Mouse (Mus musculus) urinary bladder, postnatal 14 days (tissue): ENCODE measurements around the gene Ramp3.
A peak's percentile ranks its signal among the peaks of the same experiment; 100 is the strongest.
"Not testable (repeated sequence)": the region's sequence is repeated elsewhere in the genome, so short reads cannot be mapped to it uniquely, and the experiment has no call there.

ENCODE experiments used
- DNase-seq: peaks from one replicate; pipeline ENCODE4 v3.0.0; 2021; ENCODE audit warnings: low spot score

Gene Ramp3

DNA sequence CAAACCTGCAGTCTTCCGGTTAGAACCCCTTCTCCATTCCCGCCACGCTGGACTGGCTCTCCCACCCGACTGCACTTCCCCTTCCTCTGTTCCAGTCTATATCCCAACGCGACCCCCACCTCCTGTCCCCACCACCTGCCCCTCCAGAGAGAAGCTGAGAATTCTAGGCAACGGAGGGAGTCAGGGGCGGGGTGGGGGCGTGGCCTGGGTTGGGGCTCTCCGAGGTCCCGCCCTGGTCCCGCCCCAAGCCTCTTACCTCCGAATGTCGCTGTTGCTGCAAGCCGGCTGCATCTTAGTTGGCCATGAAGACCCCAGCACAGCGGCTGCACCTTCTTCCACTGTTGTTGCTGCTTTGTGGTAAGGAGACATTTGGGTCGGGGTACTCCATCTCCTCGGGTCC is at the start of gene Ramp3:
Gene Ramp3 (plus strand): TSS at position 251 of the 400 bp plus-strand sequence.
- DNase-seq = no peak

DNA sequence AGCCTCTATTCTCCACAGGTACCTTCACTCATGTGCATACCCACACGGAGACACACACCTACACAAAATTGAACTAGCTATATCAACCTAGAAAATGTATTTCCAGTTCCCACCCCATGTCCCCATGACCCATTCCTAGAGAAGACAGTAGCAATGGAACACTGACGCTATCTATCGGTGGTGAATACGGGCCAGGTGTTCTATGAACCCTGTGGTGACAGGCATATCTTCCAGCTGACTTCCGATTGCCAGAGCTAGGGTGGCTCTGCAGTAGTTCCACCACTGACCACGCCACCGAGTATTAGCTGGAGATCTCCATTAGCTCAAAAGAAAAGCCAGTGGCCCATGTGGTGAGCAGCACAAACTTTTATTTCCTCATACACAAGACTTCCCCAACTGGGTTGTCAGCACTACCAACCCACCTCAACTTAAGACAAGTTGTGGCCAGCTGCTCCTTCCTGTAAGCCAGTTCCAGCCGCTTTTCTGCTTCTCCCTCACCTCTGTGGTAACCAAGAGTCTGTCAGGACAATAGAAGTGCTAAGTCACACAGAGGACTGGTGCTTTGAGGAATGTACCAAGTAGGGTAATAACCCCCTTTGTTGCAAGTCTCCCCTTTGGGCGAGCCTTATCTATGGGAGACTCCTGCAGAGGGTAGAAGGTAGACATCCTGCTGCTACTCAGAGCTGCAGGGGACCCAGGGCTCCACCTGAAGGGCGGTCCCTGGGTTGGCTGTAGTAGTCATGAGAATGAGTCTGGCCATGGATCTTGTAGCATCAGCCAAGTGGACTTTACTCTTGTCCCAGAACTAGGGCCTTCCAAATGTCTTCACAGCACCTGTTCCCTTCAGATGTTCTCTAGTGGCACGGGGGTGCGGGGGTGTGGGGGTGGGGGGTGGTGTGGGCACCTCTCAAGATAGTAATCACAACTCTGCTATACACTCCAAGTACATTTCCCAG is 42.8 kb upstream of the Ramp3 start:
- no peak for DNase-seq

DNA sequence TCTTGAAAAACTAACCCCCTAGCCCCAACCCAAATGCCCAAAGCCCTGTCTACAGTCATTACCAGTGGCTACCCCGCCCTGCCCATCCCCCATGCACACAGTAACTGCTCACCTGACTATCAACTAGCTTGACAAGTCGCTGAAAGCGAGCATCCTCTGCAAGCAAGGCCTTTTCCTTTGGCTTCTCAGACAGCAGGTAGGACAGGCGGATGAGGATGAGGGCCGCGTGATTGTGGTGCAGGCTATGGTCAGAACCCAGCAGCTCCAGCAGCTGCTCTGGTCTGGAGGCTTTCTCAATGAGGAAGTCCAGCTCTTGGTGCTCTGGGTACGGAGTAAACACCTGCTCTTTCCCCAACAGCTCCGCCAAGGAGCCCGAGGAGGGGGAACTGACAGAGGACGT is 34.6 kb upstream of the Ramp3 start:
- no peak for DNase-seq

DNA sequence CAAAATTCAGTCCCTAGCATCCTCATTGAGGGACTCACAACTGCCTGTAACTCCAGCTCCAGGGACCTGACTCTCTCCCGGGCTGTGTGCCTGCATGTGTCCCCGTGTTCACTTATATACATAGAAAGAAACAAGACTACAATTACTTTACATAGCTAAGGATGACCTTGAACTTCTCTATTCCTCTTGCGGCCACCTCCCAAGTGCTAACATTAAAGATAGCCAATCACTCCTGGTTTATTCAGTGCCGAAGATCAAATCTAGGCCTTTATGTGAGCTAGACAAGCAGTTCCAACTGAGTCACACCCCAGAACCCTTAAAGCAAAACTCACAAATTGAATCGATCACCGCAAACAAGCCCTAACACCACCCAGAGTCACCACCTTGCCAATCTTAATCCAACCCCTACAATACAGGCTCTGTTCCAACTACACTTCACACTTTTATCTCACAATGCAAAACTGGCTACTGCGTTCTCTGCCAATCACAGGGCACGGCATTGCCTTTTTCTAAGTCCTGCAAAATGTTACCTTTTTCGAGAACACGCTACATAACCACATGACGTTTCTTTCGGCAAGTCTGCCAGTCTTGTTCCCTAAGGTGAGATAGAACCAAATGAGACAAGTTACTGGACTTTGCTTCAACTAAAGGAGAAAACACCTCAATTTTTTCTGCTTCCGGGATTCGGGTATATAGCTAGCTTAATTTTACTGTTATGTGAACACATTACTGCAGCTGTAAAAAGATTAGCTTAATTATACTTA is 33.5 kb upstream of the Ramp3 start:
- DNase-seq = no peak

DNA sequence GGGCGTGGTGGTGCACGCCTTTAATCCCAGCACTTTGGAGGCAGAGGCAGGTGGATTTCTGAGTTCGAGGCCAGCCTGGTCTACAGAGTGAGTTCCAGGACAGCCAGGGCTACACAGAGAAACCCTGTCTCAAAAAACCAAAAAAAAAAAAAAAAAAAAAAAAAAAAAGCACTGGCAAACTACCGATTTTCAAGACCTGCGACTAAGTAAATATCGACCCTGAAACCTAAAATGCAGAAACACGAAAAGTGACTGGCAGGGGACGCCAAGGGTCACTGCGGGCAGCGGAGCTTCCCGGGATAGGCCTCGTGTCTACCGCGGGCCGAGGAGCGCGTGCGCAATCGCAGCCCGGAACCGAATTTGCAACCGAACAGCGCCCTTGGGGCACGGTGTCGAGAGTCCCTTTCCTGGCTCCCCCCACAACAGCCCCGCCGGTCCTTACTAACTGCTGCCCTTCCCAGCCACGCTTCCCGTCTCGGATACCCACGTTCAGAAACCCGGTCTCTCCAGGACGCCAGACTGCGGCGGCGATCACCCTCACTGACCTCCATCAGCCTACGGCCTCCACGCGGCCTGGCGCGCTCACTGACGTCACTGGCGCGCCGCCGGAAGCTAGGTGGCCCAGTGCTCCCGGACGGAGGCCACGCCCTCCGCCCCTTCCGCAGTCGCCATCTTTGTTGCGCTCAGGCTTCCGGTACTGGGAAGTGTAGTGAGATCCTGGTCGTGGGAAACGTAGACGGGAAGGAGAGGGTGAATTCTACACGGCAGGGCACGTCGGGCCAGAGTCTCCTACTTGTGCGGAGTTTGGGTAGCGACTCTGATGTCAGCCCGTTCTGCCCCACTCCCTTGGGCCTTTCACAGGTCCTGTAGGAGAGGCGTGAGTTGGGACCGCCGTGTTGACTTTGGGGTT is 32.6 kb upstream of the Ramp3 start, which contains the start of gene Tbrg4:
Gene Tbrg4 (minus strand): TSS at position 590 of the 910 bp plus-strand sequence.
- peak; percentile 93 for DNase-seq

DNA sequence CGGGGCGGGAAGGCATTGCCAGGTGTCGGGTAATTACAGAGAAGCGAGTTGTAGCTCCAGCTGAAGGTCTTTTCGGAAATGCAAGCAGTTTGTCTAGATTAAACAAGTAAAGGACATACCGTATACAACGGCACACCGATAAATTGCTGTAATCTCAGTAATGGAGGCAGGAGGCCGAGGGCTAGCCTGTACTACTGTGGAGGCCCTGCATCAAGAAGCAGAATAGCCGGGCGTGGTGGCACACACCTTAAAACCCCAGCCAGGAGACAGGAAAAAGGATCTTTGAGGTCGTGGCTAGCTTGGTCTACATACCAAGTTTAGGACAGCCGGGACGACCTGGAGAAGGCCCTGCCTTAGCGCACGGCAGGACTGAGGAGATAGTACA is 31.9 kb upstream of the Ramp3 start:
- DNase-seq = no peak

DNA sequence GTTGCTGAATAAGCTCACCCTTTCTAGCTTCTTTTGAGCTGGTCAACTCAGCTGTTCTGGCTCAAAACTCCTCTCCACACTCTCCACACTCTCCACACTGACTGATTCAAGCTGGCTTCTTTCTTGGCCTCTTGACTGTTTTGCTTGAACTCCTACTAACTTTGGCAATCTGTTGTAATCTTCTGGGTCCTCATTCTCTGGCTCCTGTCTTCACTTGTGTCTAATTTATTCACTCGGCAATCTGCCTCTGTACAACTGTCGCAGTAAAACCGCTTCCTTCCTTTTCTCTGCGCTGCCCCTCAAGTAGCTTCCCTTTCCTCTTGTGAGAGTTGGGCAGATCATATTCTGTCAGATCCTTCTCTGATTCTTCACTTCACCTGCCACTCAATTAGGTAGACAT is 30.6 kb upstream of the Ramp3 start:
- no peak for DNase-seq

DNA sequence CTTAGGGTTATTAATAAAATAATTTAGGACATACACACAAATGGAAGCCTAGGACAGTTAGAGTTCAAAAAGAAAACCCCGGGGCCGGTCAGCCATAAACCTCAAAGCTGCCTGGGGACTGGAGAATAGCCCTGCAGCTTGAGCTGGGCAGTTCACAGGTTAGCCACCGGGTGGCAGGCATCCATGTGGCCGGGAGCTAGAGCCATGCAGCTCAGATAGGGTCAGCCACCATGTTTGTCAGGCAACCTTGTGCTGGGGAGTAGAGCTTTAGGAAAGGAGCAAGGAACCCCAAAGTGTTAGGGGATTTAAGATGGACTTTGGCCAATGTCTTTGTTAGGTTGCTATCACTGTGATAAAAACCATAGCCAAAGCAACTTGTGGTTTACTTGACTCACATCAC is 29.8 kb upstream of the Ramp3 start:
- DNase-seq = peak; percentile 58

DNA sequence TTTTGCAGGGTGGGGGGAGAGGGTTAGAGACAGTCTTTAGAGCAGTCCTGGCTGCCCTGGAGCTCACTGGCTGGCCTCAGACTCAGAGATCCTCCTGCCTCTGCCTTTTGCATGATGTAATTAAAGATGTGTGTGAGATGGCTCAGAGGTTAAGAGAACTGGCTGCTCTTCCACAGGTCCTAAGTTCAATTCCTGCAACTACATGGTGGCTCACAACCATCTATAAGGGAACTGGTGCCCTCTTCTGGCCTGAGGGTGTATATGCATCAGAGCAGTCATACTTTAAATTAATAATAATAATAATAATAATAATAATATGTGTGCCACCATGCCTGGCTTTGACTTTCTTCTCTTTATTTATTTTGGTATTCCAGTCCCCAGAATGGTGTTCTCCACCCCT is 28.7 kb upstream of the Ramp3 start:
- no peak for DNase-seq

DNA sequence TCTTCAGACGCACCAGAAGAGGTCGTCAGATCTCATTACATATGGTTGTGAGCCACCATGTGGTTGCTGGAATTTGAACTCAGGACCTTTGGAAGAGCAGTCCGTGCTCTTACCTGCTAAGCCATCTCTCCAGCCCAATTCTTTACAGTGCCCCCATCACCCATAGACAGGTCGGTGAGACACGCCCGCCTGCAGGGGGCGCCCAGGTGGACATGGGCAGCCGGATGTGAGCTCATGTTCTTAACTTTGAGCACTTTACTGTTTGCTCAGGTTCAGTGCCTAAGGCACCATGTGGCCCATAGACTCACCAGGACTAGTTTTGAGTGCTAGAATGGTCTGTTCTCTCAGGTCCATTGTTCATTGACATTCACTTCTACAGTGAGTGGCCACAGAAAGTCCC is 22.2 kb upstream of the Ramp3 start:
- no peak for DNase-seq

DNA sequence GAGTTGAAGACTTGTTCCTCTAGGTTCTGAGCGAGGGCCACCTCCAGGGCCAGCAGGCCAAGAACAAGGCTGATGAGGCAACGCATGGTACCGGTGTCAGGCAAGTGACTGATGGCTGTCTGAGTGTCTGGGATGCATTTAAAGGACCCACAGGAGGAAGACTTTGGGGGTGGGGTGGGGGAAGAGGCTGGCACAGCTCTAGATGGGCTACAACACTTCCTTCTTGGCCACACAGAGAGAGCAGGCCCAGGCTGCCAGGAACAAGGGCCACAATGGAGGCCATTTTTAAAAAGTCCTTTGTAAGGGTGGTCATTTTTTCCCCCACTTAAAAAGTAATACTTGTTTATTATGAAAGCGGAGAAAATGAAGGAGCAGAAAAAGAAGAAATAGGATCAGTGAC is 19.8 kb upstream of the Ramp3 start, which contains the start of gene Wap:
Gene Wap (minus strand): TSS at position 101 of the 400 bp plus-strand sequence.
- DNase-seq = no peak

DNA sequence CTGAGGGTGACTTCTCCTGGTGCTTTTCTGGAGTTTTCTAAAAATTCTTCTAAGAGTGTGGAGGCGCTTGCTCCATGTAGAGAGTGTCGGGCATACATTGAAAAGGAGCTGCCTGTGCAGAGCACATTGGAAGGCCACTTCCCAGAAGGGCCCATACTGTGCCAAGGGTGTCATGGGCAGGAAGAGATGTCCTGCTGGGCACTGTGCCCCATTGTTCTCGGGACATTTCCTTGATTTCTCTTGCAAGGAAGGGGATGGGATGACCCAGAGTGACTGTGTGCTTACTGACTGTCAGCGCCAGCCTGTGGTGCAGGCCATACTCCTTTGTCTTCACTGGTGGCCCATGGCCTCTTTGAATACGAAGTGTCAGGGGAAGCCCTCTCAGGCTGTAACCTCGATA is 19.2 kb upstream of the Ramp3 start:
- no peak for DNase-seq

DNA sequence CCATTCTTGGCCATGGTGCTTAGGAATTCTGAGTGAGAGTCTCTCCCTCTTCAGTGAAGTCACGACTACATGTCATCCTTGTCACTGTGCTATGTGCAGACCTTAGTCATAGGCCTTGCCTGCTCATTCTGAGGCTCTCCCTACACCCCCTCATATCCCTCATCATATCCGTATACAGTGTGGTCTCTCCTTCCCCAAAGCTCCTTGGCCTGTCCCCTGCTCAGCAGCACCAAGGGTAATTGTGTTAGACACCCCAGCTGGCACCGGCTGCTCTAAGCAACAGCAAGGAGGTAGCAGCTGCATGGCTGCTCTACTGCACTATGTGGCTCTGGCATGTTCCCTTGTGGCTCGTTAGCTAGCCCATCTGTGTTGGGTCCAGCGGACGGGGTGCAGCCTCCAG is 13.8 kb upstream of the Ramp3 start:
- no peak for DNase-seq

DNA sequence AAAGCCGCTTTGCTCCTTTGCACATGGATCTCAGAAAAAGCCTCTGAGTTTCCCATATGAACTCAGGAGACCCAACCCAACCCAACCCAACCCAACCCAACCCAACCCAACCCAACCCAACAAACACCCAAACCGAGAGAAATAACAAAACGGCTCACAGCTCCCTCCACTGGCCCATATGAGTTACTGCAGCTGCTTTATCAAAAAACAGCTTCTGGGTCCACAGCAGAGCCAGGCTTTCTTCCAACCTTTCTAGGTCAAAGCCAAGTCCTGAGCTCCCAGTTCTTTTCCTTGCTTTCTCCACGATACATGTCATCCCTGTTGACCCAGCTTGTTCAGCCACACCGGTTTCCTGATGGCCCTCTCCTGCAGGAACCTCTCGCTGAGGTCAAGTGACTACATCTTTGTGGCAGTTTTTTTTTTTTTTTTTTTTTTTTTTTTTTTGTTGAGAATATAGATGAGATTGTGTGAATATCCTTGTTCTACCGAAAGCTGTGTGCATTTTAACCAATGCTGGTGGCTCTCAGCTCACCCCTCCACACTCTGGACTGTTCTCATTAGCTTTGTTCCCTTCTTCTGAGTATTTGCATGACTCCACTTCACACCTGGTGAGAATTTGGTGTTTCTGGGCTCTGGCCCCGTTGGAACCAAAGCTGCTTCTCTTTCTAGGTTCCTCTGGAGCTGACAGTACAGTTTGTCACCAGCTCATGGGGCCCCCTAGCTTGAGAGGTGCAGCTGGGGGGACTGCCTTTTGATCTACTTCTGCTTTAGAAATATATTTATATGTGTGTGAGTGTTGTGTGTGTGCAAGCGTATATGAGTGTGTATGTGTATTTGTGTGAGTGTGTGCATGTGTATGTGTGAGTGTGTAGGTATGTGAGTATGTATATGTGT is 10.2 kb upstream of the Ramp3 start:
- DNase-seq = no peak

DNA sequence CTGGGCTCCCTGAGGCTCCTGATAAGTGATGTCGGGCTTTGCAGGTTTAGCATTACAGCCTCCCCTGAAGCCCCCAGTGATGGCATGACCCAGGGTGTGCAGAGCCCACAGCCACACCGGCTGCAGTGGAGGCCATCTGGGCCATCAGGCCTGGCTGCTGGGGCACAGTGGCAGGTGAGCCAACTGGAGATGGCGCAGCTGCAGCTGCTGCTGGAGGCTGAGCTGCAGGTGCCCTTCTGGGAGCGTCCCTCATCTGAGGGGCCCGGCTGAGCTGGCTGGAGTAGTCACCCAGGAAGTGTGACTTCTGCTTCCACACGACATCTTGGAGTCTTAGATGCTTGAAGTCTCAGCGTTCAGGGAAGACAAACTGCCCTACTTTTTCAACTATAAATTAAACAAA is 7.8 kb upstream of the Ramp3 start:
- no peak for DNase-seq

DNA sequence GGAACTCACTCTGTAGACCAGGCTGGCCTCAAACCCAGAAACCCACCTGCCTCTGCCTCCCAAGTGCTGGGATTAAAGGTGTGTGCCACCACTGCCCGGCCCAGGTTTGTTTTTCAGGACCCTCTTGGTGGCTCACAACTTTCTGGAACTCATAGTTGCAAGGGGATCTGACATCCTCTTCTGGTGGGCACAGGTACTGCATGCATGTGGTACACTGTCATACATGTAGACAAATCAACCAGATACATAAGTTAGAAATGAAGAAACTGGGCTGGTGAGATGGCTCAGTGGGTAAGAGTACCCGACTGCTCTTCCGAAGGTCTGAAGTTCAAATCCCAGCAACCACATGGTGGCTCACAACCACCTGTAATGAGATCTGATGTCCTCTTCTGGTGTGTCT is 5.3 kb upstream of the Ramp3 start:
- not testable (repeated sequence) for DNase-seq

DNA sequence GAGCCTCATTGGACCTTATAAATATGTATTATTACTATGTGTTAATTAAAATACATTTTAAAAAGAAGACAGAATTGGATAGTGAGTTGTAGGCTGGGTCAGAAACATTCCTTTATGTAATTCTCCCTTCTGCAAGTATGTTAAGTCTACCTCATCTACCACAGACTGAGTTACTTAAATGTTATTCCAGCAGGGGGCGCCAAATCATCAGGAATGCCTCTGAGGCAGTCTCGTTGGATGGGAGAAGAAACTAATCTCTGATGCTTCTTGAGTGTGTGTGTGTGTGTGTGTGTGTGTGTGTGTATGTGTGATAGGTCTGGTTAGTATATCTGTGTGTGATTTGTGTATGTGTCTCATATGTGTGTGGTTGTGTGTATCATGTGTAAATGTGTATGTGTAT is 3.4 kb upstream of the Ramp3 start:
- peak; percentile 85 for DNase-seq

DNA sequence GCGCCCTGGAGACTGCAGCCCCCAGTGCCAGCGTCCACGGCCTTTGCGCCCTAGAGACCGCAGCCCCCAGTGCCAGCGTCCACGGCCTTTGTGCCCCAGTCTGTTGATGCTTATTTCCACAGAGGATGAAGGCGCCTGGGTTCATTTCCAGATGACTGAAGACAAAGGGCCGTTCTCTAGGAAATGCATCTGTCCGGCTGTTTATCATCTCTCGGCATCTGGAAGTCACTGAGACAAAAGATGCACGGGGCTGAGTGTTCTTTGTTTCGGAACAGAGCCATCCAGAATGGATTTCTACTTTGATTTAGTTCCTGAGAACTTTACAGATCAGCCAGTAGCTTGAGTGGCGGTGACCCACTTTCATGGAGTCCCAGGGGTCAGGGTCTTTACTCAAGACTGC is 2.9 kb downstream of the Ramp3 start:
- DNase-seq = no peak

DNA sequence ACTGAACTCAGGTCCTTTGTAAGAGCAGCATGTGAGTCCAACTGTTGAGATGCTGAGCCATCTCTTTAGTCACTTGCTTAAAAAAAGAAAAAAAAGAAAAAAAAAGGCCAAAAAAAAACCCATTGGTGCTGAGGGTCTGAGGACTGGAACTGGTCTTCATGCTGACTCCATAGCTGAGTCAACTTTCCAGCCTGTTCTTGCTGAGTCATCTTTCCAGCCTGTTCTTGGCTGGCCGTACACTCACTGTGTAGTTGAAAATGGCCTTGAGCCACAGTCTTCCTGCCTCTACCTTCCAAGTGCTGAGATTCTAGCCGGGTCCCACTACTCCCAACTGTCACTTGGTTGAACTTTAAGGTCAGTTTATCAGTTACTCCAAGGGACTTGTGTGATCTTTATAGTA is 8.3 kb downstream of the Ramp3 start:
- no peak for DNase-seq

DNA sequence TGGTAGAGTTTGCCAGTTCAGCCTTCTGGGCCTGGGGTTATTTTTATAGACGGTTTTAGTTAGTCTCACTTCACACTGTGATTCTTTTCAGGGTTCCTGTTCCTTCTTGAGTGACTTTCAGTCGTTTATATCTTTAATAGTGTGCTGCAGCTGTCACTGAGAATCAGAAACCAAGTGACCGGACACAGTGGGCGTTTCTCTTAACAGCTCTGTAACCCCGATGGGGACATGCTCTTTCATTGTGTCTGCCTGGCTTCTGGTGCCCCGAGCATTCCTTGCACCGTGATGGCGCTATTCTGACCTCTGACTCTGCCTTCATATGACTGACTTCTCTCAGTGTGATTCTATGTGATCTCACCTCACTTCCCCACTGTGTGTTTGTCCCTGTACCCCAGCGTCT is 10.7 kb downstream of the Ramp3 start:
- no peak for DNase-seq

DNA sequence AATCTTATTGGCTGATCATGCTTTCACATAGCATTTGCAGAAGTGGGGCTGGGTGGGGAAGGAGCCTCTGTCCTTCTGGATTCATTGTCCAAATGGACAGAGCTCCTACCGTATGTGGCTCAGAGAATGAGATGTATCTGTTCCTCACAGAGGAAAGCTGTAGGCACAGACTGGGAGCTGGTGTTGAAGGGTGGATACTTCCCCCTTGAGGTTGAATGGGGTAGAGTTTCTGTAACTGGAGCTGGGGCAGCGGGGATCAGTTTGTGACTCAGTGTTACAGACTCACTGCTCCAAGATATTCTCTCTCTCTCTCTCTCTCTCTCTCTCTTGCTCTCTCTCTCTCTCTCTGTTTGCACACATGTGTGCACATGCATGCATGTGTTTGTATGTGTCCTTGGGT is 11.7 kb downstream of the Ramp3 start:
- no peak for DNase-seq
